Mouse (Mus musculus) stomach, embryonic 14.5 days (tissue): ENCODE results near the gene Vps54. TPM values are rescaled to one million over a fixed set of nuclear protein-coding genes. Genes with fewer than 3 reads are reported as not detected.

Source experiments
- ATAC-seq: fragments of 200-750 bp; cut with Nextera tagmentation; 2 replicates; pipeline ENCODE4 v1.8.0; 2017; ENCODE audit warnings: low read depth, moderate TSS enrichment; ENCODE audit not compliant: insufficient number of reproducible peaks, insufficient read depth, low FRiP score
- H3K27ac ChIP-seq: fragments of 300-500 bp; sonication (generic); 2 replicates; pipeline ENCODE4 v1.5.1; 2014; ENCODE audit warnings: mild to moderate bottlenecking, low read length, moderate library complexity, mixed read lengths
- H3K27me3 ChIP-seq: fragments of 300-500 bp; sonication (generic); 2 replicates; pipeline ENCODE4 v1.6.1; 2014; ENCODE audit warnings: low read length, control low read depth, mixed read lengths; ENCODE audit not compliant: control insufficient read depth, insufficient read depth
- H3K36me3 ChIP-seq: fragments of 300-500 bp; sonication (generic); 2 replicates; pipeline ENCODE4 v1.6.1; 2014; ENCODE audit warnings: mild to moderate bottlenecking, control low read depth, low read length, moderate library complexity, mixed read lengths; ENCODE audit not compliant: control insufficient read depth, insufficient read depth
- H3K4me1 ChIP-seq: fragments of 300-500 bp; sonication (generic); 2 replicates; pipeline ENCODE4 v1.6.1; 2014; ENCODE audit warnings: low read length, control low read depth, mixed read lengths; ENCODE audit not compliant: control insufficient read depth, insufficient read depth
- H3K4me2 ChIP-seq: fragments of 300-500 bp; sonication (generic); replicated peaks from 2 replicates; pipeline ENCODE4 v1.6.1; 2014; ENCODE audit warnings: low read depth, low read length, control low read depth
- H3K4me3 ChIP-seq: fragments of 300-500 bp; sonication (generic); 2 replicates; pipeline ENCODE4 v1.5.1; 2014; ENCODE audit warnings: low read depth, low read length, control low read depth
- H3K9ac ChIP-seq: fragments of 300-500 bp; sonication (generic); replicated peaks from 2 replicates; pipeline ENCODE4 v1.6.1; 2014; ENCODE audit warnings: low read depth, mild to moderate bottlenecking, control low read depth, low read length, moderate library complexity, mixed read lengths
- H3K9me3 ChIP-seq: fragments of 300-500 bp; sonication (generic); 2 replicates; pipeline ENCODE4 v1.6.1; 2016; ENCODE audit warnings: low read depth, low read length, control low read depth; ENCODE audit not compliant: control insufficient read depth
- WGBS: fragments of 180-500 bp; shearing (Covaris S2); extraction: QIAGEN DNeasy Blood & Tissue Kit; methylation state at CpG from one replicate; pipeline ENCODE4 v1.1.7; 2014; 5-methylcytosine and 5-hydroxymethylcytosine counted together
- polyA plus RNA-seq: library from polyadenylated mRNA; unstranded; fragments of >200 nt; fragmentation: Nextera tagmentation; extraction: Ambion mirVana; gene quantifications from 2 replicates; pipeline ENCODE4 v1.2.1, GENCODE M21; 2014

Vps54 gene
- polyA plus RNA-seq, 1 experiment from 2014 or later, result 17.1 TPM

- Histone ChIP-seq H3K27me3 (no peaks in the 10 kb centered on the region), H3K4me1 (no peaks in the 10 kb centered on the region), H3K27ac (no peak overlapping the region), H3K4me3 (no peak overlapping the region), H3K9me3 (no peaks in the 10 kb centered on the region), H3K9ac (no peak overlapping the region), H3K4me2 (no peak overlapping the region), H3K36me3 (peaks cover 15% of the 10 kb centered on the region)
- 58% methylated on average over 6 of the region's 6 CpGs for WGBS
- ATAC-seq, result no peak
Observed at GRCm38 (mm10) chr11:21309516-21309915, 70.4 kb downstream of the Vps54 start.

GRCm38 (mm10) chr11:21313922-21314657 is 75.0 kb downstream of the Vps54 start:
- Histone ChIP-seq H3K27ac (no peak overlapping the region), H3K9me3 (no peaks in the 10 kb centered on the region), H3K4me1 (no peaks in the 10 kb centered on the region), H3K36me3 (peaks cover 13% of the 10 kb centered on the region), H3K9ac (no peak overlapping the region), H3K27me3 (no peaks in the 10 kb centered on the region), H3K4me3 (no peak overlapping the region), H3K4me2 (no peak overlapping the region)
- no peak for ATAC-seq
- WGBS, result 68% methylated on average over 9 of the region's 9 CpGs

- no peak overlapping the region for H3K9ac ChIP-seq
- H3K4me3 ChIP-seq, result no peak overlapping the region
- H3K36me3 ChIP-seq, result peaks cover 34% of the 10 kb centered on the region
- no peak overlapping the region for H3K4me2 ChIP-seq
- no peaks in the 10 kb centered on the region for H3K4me1 ChIP-seq
- 57% methylated on average over 3 of the region's 3 CpGs for WGBS
- no peaks in the 10 kb centered on the region for H3K27me3 ChIP-seq
- H3K27ac ChIP-seq, result no peak overlapping the region
- no peak for ATAC-seq
- H3K9me3 ChIP-seq, result no peaks in the 10 kb centered on the region
Observed at GRCm38 (mm10) chr11:21321577-21321976, 82.5 kb downstream of the Vps54 start.

GRCm38 (mm10) chr11:21322349-21322748 is 83.3 kb downstream of the Vps54 start:
- Histone ChIP-seq H3K27me3 (no peaks in the 10 kb centered on the region), H3K4me1 (no peaks in the 10 kb centered on the region), H3K36me3 (peaks cover 34% of the 10 kb centered on the region), H3K27ac (no peak overlapping the region), H3K4me2 (no peak overlapping the region), H3K4me3 (no peak overlapping the region), H3K9me3 (no peaks in the 10 kb centered on the region), H3K9ac (no peak overlapping the region)
- no peak for ATAC-seq
- WGBS, result 84% methylated on average over 3 of the region's 3 CpGs

GRCm38 (mm10) chr11:21325781-21326180 is 86.7 kb downstream of the Vps54 start:
- Histone ChIP-seq H3K27ac (no peak overlapping the region), H3K9me3 (no peaks in the 10 kb centered on the region), H3K27me3 (no peaks in the 10 kb centered on the region), H3K4me3 (no peak overlapping the region), H3K4me1 (no peaks in the 10 kb centered on the region), H3K36me3 (peaks cover 46% of the 10 kb centered on the region), H3K4me2 (no peak overlapping the region), H3K9ac (no peak overlapping the region)
- no peak for ATAC-seq
- WGBS, result 97% methylated on average over 5 of the region's 5 CpGs

GRCm38 (mm10) chr11:21326770-21327169 is 87.7 kb downstream of the Vps54 start:
- no peak for ATAC-seq

GRCm38 (mm10) chr11:21327486-21327885 is 88.4 kb downstream of the Vps54 start:
- H3K36me3 ChIP-seq, result peaks cover 40% of the 10 kb centered on the region
- no peak overlapping the region for H3K4me3 ChIP-seq
- 91% methylated on average over 5 of the region's 5 CpGs for WGBS
- no peaks in the 10 kb centered on the region for H3K4me1 ChIP-seq
- H3K27me3 ChIP-seq, result no peaks in the 10 kb centered on the region
- no peak overlapping the region for H3K4me2 ChIP-seq
- H3K9ac ChIP-seq, result no peak overlapping the region
- no peak overlapping the region for H3K27ac ChIP-seq
- ATAC-seq, result no peak
- H3K9me3 ChIP-seq, result no peaks in the 10 kb centered on the region

More at GRCm38 (mm10) chr11:21326770-21327169, 87.7 kb downstream of the Vps54 start:
- Histone ChIP-seq H3K9me3 (no peaks in the 10 kb centered on the region), H3K9ac (no peak overlapping the region), H3K36me3 (peaks cover 44% of the 10 kb centered on the region), H3K27ac (no peak overlapping the region), H3K4me1 (no peaks in the 10 kb centered on the region), H3K4me3 (no peak overlapping the region), H3K4me2 (no peak overlapping the region), H3K27me3 (no peaks in the 10 kb centered on the region)
- WGBS, result 64% methylated on average over 2 of the region's 2 CpGs

GRCm38 (mm10) chr11:21328141-21328540 is 89.1 kb downstream of the Vps54 start:
- no peaks in the 10 kb centered on the region for H3K9me3 ChIP-seq
- H3K36me3 ChIP-seq, result peaks cover 43% of the 10 kb centered on the region
- H3K4me1 ChIP-seq, result no peaks in the 10 kb centered on the region
- no peak overlapping the region for H3K27ac ChIP-seq
- no peak for ATAC-seq
- 79% methylated on average over 5 of the region's 5 CpGs for WGBS
- H3K9ac ChIP-seq, result no peak overlapping the region
- no peaks in the 10 kb centered on the region for H3K27me3 ChIP-seq
- H3K4me2 ChIP-seq, result no peak overlapping the region
- no peak overlapping the region for H3K4me3 ChIP-seq
